Mouse (Mus musculus) MEL (cell line): Measurements from ENCODE around the gene Gm960. TPM values are rescaled to one million over a fixed set of nuclear protein-coding genes. Genes with fewer than 3 reads are reported as not detected.

Experiments used
- DNase-seq: peaks from one replicate; pipeline ENCODE4 v3.0.0; 2011; ENCODE audit warnings: low read depth, low spot score
- H3K27ac ChIP-seq: 2 replicates; pipeline ENCODE4 v1.5.1; 2012; ENCODE audit warnings: low read depth, mild to moderate bottlenecking, control low read depth, low read length, moderate library complexity; ENCODE audit not compliant: control insufficient read depth
- H3K27me3 ChIP-seq, 2 experiments: fragments of 150-350 bp in 1 of 2; sonication (generic) in 1 of 2; 2 replicates each; pipeline ENCODE4 v1.6.1; 2012; ENCODE audit warnings: low read length in 2 of 2, mild to moderate bottlenecking in 2 of 2, improper control_type of control experiment in 1 of 2, moderate library complexity in 1 of 2; ENCODE audit not compliant: insufficient read depth in 2 of 2, control insufficient read depth in 1 of 2
- H3K36me3 ChIP-seq, 2 experiments: 2 replicates each; pipeline ENCODE4 v1.6.1; 2012 to 2014; ENCODE audit warnings: low read length in 2 of 2, improper control_type of control experiment in 1 of 2, inconsistent platforms in 1 of 2, mild to moderate bottlenecking in 1 of 2; ENCODE audit not compliant: insufficient read depth in 2 of 2, control insufficient read depth in 1 of 2
- H3K4me1 ChIP-seq, 2 experiments: fragments of 150-350 bp in 1 of 2; sonication (generic) in 1 of 2; 2 replicates each; pipeline ENCODE4 v1.6.1; 2012; ENCODE audit warnings: low read length in 2 of 2, improper control_type of control experiment in 1 of 2, mild to moderate bottlenecking in 1 of 2; ENCODE audit not compliant: insufficient read depth in 2 of 2, control insufficient read depth in 1 of 2
- H3K4me3 ChIP-seq, 2 experiments: fragments of 150-350 bp in 1 of 2; sonication (generic) in 1 of 2; 2 replicates each; pipeline ENCODE4 v1.5.1; 2012; ENCODE audit warnings: low read depth in 2 of 2, low read length in 2 of 2, mild to moderate bottlenecking in 2 of 2, moderate library complexity in 2 of 2, control low read depth in 1 of 2, improper control_type of control experiment in 1 of 2; ENCODE audit not compliant: control insufficient read depth in 1 of 2, insufficient read depth in 1 of 2
- H3K79me2 ChIP-seq: 2 replicates; pipeline ENCODE4 v1.6.1; 2012; ENCODE audit warnings: mild to moderate bottlenecking, low read length, moderate library complexity; ENCODE audit not compliant: control insufficient read depth, poor library complexity, insufficient read depth
- H3K9ac ChIP-seq: 2 replicates; pipeline ENCODE4 v1.6.1; 2012; ENCODE audit warnings: low read depth, mild to moderate bottlenecking, control low read depth, low read length, moderate library complexity; ENCODE audit not compliant: control insufficient read depth, poor library complexity, severe bottlenecking
- H3K9me3 ChIP-seq: fragments of 150-350 bp; sonication (generic); replicated peaks from 2 replicates; pipeline ENCODE4 v1.6.1; 2012; ENCODE audit warnings: mild to moderate bottlenecking, low read length, improper control_type of control experiment, moderate library complexity; ENCODE audit not compliant: insufficient read depth
- CHD1 ChIP-seq: IDR thresholded peaks from 2 replicates; pipeline ENCODE4 v1.6.1; 2012; ENCODE audit warnings: low read depth, mild to moderate bottlenecking, inconsistent platforms, low read length, improper control_type of control experiment
- CTCF ChIP-seq, 3 experiments: IDR thresholded peaks in 2 of 3; conservative IDR thresholded peaks in 1 of 3; 2 replicates each; pipeline ENCODE4 v1.5.1; 2011 to 2012; ENCODE audit warnings: low read length in 3 of 3, low read depth in 2 of 3, mild to moderate bottlenecking in 2 of 3, improper control_type of control experiment in 1 of 3, inconsistent platforms in 1 of 3, mixed read lengths in 1 of 3, moderate library complexity in 1 of 3; ENCODE audit not compliant: control insufficient read depth in 1 of 3, insufficient read depth in 1 of 3, poor library complexity in 1 of 3, severe bottlenecking in 1 of 3
- E2F4 ChIP-seq: IDR thresholded peaks from 2 replicates; pipeline ENCODE4 v1.6.1; 2011; ENCODE audit warnings: low read depth, low read length, improper control_type of control experiment, borderline replicate concordance
- ELF1 ChIP-seq: IDR thresholded peaks from 2 replicates; pipeline ENCODE4 v1.6.1; 2014; ENCODE audit warnings: low read depth, mild to moderate bottlenecking, inconsistent platforms, low read length, improper control_type of control experiment, moderate library complexity
- ETS1 ChIP-seq: IDR thresholded peaks from 2 replicates; pipeline ENCODE4 v1.6.1; 2012; ENCODE audit warnings: low read depth, mild to moderate bottlenecking, inconsistent platforms, low read length, improper control_type of control experiment, moderate library complexity
- GABPA ChIP-seq: IDR thresholded peaks from 2 replicates; pipeline ENCODE4 v1.6.1; 2012; ENCODE audit warnings: low read depth, mild to moderate bottlenecking, inconsistent platforms, low read length, improper control_type of control experiment, moderate library complexity
- GATA1 ChIP-seq: IDR thresholded peaks from 2 replicates; pipeline ENCODE4 v1.6.1; 2011; ENCODE audit warnings: low read depth, low read length, improper control_type of control experiment
- HCFC1 ChIP-seq: IDR thresholded peaks from 2 replicates; pipeline ENCODE4 v1.6.1; 2012; ENCODE audit warnings: low read depth, mild to moderate bottlenecking, inconsistent platforms, low read length, improper control_type of control experiment, moderate library complexity
- JUND ChIP-seq: IDR thresholded peaks from 2 replicates; pipeline ENCODE4 v1.6.1; 2011; ENCODE audit warnings: low read depth, mild to moderate bottlenecking, improper control_type of control experiment, low read length
- KAT2A ChIP-seq: conservative IDR thresholded peaks from 2 replicates; pipeline ENCODE4 v1.6.1; 2012; ENCODE audit warnings: low read depth, low read length, improper control_type of control experiment, inconsistent platforms
- MAFK ChIP-seq: IDR thresholded peaks from 2 replicates; pipeline ENCODE4 v1.6.1; 2011; ENCODE audit warnings: low read depth, mild to moderate bottlenecking, low read length, improper control_type of control experiment, borderline replicate concordance
- MEF2A ChIP-seq: IDR thresholded peaks from 2 replicates; pipeline ENCODE4 v1.6.1; 2014; ENCODE audit warnings: low read depth, mild to moderate bottlenecking, inconsistent platforms, low read length, improper control_type of control experiment; ENCODE audit not compliant: poor library complexity, insufficient replicate concordance, severe bottlenecking; ENCODE audit errors: extremely low read depth
- MXI1 ChIP-seq: IDR thresholded peaks from 2 replicates; pipeline ENCODE4 v1.6.1; 2011; ENCODE audit warnings: mild to moderate bottlenecking, low read depth, low read length, improper control_type of control experiment
- MYC ChIP-seq: IDR thresholded peaks from 2 replicates; pipeline ENCODE4 v1.6.1; 2011; ENCODE audit warnings: low read depth, mild to moderate bottlenecking, low read length, improper control_type of control experiment, moderate library complexity
- POLR2A ChIP-seq, 2 experiments: IDR thresholded peaks; 2 replicates each; pipeline ENCODE4 v1.6.1; 2011 to 2012; ENCODE audit warnings: low read length in 2 of 2, mild to moderate bottlenecking in 2 of 2, control low read depth in 1 of 2, improper control_type of control experiment in 1 of 2, low read depth in 1 of 2, moderate library complexity in 1 of 2; ENCODE audit not compliant: control insufficient read depth in 1 of 2, insufficient read depth in 1 of 2, poor library complexity in 1 of 2
- RAD21 ChIP-seq: IDR thresholded peaks from 2 replicates; pipeline ENCODE4 v1.6.1; 2011; ENCODE audit warnings: mild to moderate bottlenecking, low read depth, low read length, improper control_type of control experiment
- SMC3 ChIP-seq: IDR thresholded peaks from 2 replicates; pipeline ENCODE4 v1.6.1; 2011; ENCODE audit warnings: low read depth, low read length, improper control_type of control experiment
- USF1 ChIP-seq: IDR thresholded peaks from 2 replicates; pipeline ENCODE4 v1.6.1; 2014; ENCODE audit warnings: low read depth, mild to moderate bottlenecking, inconsistent platforms, low read length, improper control_type of control experiment, moderate library complexity
- USF2 ChIP-seq, 2 experiments: IDR thresholded peaks; 2 replicates each; pipeline ENCODE4 v1.6.1; 2011 to 2012; ENCODE audit warnings: improper control_type of control experiment in 2 of 2, low read length in 2 of 2, borderline replicate concordance in 1 of 2, inconsistent platforms in 1 of 2, low read depth in 1 of 2, mild to moderate bottlenecking in 1 of 2; ENCODE audit not compliant: insufficient read depth in 1 of 2
- ZKSCAN1 ChIP-seq: IDR thresholded peaks from 2 replicates; pipeline ENCODE4 v1.6.1; 2012; ENCODE audit warnings: low read depth, mild to moderate bottlenecking, inconsistent platforms, low read length, improper control_type of control experiment, moderate library complexity
- ZNF384 ChIP-seq: IDR thresholded peaks from 2 replicates; pipeline ENCODE4 v1.6.1; 2012; ENCODE audit warnings: low read depth, mild to moderate bottlenecking, inconsistent platforms, low read length, improper control_type of control experiment
- polyA plus RNA-seq, 2 experiments: library from polyadenylated mRNA; stranded (reverse) in 1 of 2; unstranded in 1 of 2; fragments of >175 nt in 1 of 2; fragments of >200 nt in 1 of 2; gene quantifications; 2 replicates each; pipeline versions ENCODE4 v1.2.1 to v1.2.4; 2012; ENCODE audit warnings: low replicate concordance in 2 of 2, low read depth in 1 of 2; ENCODE audit not compliant: insufficient read length in 2 of 2, insufficient read depth in 1 of 2, missing spikeins in 1 of 2
- total RNA-seq: library from RNA; depleted of rRNA; stranded (reverse); fragments of 300-350 nt; gene quantifications from 2 replicates; pipeline ENCODE4 v1.2.3, GENCODE M21; 2012

Gm960 gene
- total and polyA plus RNA-seq, 3 experiments = 2.1 to 2.3 TPM; not detected in 1

- Histone ChIP-seq H3K4me3 (no peak overlapping the region), H3K79me2 (no peaks in the 10 kb centered on the region)
- no peak for TF ChIP-seq USF2 (IDR thresholded peaks at IDR 0.05; ENCODE audit: borderline replicate concordance in 1 of 2, insufficient read depth in 1 of 2, low read depth in 1 of 2, low read length in 2 of 2)
- TF ChIP-seq HCFC1 = no peak
- TF ChIP-seq MYC = no peak
- TF ChIP-seq SMC3 = peak; percentile 40; the same call in 1 of the 2 replicates
- no peak for TF ChIP-seq ZKSCAN1
- no peak for TF ChIP-seq MAFK
- no peak for TF ChIP-seq MEF2A
- no peak for TF ChIP-seq USF1
- no peak for TF ChIP-seq CHD1
- TF ChIP-seq ZNF384 = no peak
- TF ChIP-seq POLR2A (IDR thresholded peaks at IDR 0.05; ENCODE audit: control insufficient read depth in 1 of 2, insufficient read depth in 1 of 2, low read depth in 1 of 2, low read length in 2 of 2, poor library complexity in 1 of 2) = no peak
- no peak for TF ChIP-seq ELF1
- TF ChIP-seq RAD21 = peak; percentile 24
- no peak for TF ChIP-seq ETS1
- no peak for TF ChIP-seq KAT2A
- no peak for TF ChIP-seq JUND
- TF ChIP-seq GATA1 = no peak
- TF ChIP-seq CTCF (IDR thresholded peaks at IDR 0.05 in 2 of 3, conservative IDR thresholded peaks at IDR 0.05 in 1 of 3; ENCODE audit: control insufficient read depth in 1 of 3, insufficient read depth in 1 of 3, low read depth in 2 of 3, low read length in 3 of 3, poor library complexity in 1 of 3, severe bottlenecking in 1 of 3) = peak in 2 of 3 experiments; percentile 33 to 36; a peak in 4 of 6 replicates
- no peak for TF ChIP-seq GABPA
- no peak for TF ChIP-seq MXI1
- TF ChIP-seq, all 39 proteins: peak for 3
- no peaks in the 10 kb centered on the region for H3K9me3 ChIP-seq
- H3K9ac ChIP-seq = no peak overlapping the region
- H3K27me3 ChIP-seq = peaks cover 10% of the 10 kb centered on the region in 2 experiments
- DNase-seq = no peak
- no peaks in the 10 kb centered on the region for H3K4me1 ChIP-seq
- no peak overlapping the region for H3K27ac ChIP-seq
- no peaks in the 10 kb centered on the region for H3K36me3 ChIP-seq
These were observed 31.7 kb downstream of the Gm960 start for GRCm38 (mm10) chr19:4666815-4667214.

- no peaks in the 10 kb centered on the region for H3K4me1 ChIP-seq
- no peaks in the 10 kb centered on the region for H3K79me2 ChIP-seq
- H3K27me3 ChIP-seq = no peaks in the 10 kb centered on the region; a peak in 2 of 4 replicates
- H3K36me3 ChIP-seq = no peaks in the 10 kb centered on the region
- H3K9ac ChIP-seq = no peak overlapping the region
- TF ChIP-seq E2F4 = no peak
- H3K9me3 ChIP-seq = no peaks in the 10 kb centered on the region
- no peak overlapping the region for H3K27ac ChIP-seq
- DNase-seq = no peak
- H3K4me3 ChIP-seq = no peak overlapping the region
These were observed 40.3 kb downstream of the Gm960 start for GRCm38 (mm10) chr19:4658156-4658555.
